Mouse (Mus musculus) ES-E14 (cell line): ENCODE measurements at regions not wholly inside any gene's neighbourhood (a gene's known extent, or its start where the extent isn't known, plus 50 kb on each side); places are given as distances from the start of the nearest gene placed in this dataset.

Experiments used
- HCFC1 ChIP-seq: IDR thresholded peaks from 2 replicates; pipeline ENCODE4 v1.6.1; 2012; ENCODE audit warnings: low read length, inconsistent platforms, borderline replicate concordance; ENCODE audit not compliant: insufficient read depth
- MAFK ChIP-seq: IDR thresholded peaks from 2 replicates; pipeline ENCODE4 v1.6.1; 2014; ENCODE audit warnings: mild to moderate bottlenecking, low read depth, low read length, inconsistent platforms; ENCODE audit not compliant: insufficient read depth
- ZC3H11A ChIP-seq: IDR thresholded peaks from 2 replicates; pipeline ENCODE4 v1.6.1; 2012; ENCODE audit warnings: low read depth, mild to moderate bottlenecking, inconsistent platforms, low read length, borderline replicate concordance

- TF ChIP-seq MAFK (no peak), HCFC1 (no peak), ZC3H11A (no peak)
Observed at GRCm38 (mm10) chr5:119480191-119481190, 190.0 kb upstream of the Tbx3 start.
